Mouse (Mus musculus) activated CD4-positive, CD25-positive, alpha-beta regulatory T cell, adult 4 months (primary cell): Measurements from ENCODE around the gene Emx2. TPM values are rescaled to one million over a fixed set of nuclear protein-coding genes. Genes with fewer than 3 reads are reported as not detected.

Experiments used
- ATAC-seq: one replicate; pipeline ENCODE4 v1.8.0; 2017
- polyA plus RNA-seq, 2 experiments: library from polyadenylated mRNA; unstranded; fragments of 100-300 nt; shearing (Covaris generic); gene quantifications; one replicate each; pipeline ENCODE4 v1.2.1; 2017

The Emx2 gene
- polyA plus RNA-seq, 2 experiments from 2014 or later, result not detected

DNA sequence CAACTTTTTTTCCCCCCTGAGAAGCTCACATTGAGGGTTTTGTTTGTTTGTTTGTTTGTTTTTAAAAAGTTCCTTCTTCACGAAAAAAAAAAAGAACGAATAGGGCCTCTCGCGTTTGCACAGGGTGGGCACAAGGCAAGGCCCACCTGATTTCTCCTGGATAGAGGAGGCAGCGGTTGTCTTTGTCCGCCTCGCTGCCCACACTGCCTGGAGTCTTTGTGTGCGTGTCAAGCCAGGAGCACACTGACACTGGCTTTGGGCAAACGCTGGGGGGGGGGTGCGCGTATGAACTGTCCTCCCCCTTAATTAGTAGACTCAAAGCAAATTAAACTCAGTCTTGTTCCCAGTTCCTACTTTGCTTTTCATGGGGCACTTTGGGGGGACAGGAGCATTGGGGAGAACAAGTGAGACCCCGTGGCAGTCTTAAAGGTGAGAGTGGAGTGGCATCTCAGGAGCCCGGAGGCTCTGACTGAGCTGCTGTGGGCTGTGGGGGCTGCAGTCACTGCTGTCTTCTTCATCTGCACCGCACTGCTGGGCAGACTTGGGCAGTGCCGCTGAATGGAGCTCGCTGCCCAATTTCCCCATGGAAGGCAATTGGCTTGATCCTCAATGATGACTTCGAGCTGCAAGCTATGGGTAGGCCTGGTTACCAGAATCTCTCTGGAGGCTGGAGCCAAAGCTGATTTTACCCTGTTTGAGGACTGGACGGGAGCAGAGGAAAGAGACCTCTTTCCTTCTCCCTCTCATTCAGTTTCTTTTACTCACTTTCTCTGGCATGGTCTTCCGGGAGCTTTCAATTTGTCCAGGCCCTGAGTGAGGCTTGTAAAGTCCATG, 4.5 kb downstream of the Emx2 start:
- no peak for ATAC-seq

- ATAC-seq, result no peak
Observed at GRCm38 (mm10) chr19:59463842-59464443, 5.8 kb downstream of the Emx2 start.

- no peak for ATAC-seq
Observed at GRCm38 (mm10) chr19:59465281-59465680, 7.1 kb downstream of the Emx2 start.

DNA sequence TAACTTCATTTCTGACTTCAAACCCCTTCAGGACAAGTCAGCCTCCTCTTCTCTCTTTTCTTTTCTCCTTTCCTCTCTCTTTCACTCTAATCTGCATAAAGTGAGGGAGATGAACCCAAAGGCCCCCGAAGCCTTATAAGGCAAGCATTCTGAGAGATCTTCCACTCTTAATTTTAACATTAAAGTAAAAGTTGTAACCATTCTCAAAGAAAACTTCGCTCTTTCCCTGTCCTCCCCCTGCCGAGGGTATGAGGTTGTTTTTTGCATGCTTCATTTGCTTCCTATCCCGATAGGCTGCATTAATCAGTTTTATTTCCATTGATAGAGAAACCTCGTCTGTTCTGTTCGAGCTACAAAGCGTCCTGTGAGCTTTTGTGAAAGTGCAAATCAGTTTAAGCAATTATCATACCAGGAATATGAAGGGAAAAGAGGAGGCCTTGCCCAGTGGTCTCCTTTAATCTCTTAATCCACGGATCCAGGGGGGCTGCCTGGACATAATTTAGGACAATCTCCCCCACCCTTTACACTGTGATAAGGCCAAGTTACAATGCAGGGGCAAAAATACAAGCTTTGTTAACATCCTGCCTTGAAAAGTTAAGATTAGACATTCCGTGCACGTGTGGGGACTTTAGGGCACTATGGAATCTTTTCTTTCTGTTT, 7.7 kb downstream of the Emx2 start:
- ATAC-seq, result no peak

GRCm38 (mm10) chr19:59466417-59466937, 8.3 kb downstream of the Emx2 start:
- ATAC-seq, result no peak

DNA sequence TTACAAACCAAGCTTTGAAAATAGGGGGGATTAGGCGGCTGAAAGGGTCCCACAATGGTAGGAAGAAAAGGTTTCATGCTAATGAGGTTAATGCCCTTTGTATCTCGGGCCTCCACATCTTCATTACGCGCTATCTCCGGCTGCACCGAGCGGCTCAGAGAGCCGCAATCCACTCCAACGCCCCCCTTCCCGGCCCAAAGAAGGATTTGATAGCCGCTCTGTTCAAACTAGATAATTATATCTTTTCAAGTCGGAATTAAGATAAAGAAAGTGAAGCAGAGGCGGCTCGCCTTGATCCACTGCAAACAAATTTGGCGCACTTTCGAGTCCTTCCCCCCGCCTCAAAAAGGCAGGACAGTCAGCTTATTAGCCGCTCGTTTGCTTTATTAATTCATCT, 8.8 kb downstream of the Emx2 start:
- ATAC-seq, result no peak

GRCm38 (mm10) chr19:59467413-59468064, 9.4 kb downstream of the Emx2 start:
- no peak for ATAC-seq

- ATAC-seq, result no peak
Observed at GRCm38 (mm10) chr19:59468065-59468810, 10.1 kb downstream of the Emx2 start.

DNA sequence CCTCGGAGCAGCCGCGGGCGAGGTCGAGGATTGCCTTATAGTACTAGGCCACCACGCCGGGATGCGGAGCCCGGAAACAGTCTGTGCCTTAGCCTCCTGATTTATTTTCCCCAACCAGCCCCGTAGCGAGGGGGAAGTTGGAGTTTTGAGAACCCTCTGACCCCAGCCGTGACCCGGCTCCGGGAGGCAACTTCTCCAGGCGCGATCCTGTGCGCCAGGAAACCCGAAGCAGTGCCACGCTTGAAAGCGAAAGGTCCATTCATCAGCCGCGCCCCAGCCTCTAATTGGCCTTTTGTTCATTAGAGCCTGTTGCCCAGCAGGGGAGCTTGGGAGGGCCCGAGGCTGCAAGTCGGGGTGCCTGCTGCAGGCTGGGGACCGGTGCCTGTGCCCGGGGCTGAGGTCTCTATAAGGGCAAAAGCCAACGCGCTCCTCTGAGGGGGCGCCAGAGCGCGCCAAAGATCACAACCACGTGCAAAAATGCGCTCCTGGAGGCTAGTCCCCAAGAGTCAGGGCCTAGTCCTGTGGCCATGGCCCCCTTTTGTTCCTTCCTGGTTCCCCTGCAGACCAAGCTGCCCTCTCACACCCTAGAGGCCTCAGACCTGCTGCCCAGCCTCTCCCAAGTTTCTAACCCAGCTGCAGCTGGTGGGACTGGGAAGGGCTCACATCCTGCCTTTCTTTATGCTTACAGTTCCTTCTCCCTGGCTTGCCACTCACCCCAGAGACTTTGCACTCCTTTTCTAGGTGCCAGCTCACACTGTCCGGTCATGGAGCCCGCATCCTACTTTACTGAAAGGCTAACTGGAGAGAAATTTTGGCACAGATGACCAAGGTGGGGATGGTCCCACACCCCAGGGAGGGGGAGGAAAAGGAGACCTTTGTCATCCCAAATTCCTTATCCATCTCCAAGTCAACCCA, 11.1 kb downstream of the Emx2 start:
- ATAC-seq, result no peak

DNA sequence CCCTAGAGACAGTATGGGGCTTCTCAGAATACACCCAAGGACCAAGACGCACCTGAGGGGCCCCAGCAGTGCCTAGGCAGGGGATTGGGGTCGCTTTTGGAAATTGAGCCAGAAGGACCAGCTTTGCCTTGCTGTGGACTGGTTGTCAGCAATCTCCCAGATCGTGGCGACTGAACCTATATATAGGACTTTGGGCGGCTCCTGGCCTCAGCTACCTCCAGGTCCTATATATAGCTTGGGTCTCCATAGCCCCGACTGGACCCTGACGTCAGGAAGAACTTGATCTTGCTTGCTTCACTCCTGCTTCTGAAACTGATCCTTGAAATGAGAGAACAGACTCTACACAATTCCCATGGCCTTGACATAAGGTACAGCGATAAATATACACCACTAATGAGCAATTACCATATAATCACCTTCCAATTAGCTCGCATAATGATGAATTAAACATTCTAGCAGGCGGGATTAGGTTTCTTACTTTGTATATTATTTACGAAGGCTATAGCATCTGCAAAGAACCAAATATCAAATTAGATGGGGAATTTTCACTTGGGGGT, 12.0 kb downstream of the Emx2 start:
- no peak for ATAC-seq

GRCm38 (mm10) chr19:59470913-59471312, 12.7 kb downstream of the Emx2 start:
- no peak for ATAC-seq

GRCm38 (mm10) chr19:59472844-59473243, 14.7 kb downstream of the Emx2 start:
- ATAC-seq, result no peak

- no peak for ATAC-seq
Observed at GRCm38 (mm10) chr19:59479912-59480311, 21.7 kb downstream of the Emx2 start.

- no peak for ATAC-seq
Observed at GRCm38 (mm10) chr19:59480563-59480962, 22.4 kb downstream of the Emx2 start.

GRCm38 (mm10) chr19:59492258-59492657, 34.1 kb downstream of the Emx2 start:
- no peak for ATAC-seq

- no peak for ATAC-seq
Observed at GRCm38 (mm10) chr19:59496832-59497231, 38.7 kb downstream of the Emx2 start.

DNA sequence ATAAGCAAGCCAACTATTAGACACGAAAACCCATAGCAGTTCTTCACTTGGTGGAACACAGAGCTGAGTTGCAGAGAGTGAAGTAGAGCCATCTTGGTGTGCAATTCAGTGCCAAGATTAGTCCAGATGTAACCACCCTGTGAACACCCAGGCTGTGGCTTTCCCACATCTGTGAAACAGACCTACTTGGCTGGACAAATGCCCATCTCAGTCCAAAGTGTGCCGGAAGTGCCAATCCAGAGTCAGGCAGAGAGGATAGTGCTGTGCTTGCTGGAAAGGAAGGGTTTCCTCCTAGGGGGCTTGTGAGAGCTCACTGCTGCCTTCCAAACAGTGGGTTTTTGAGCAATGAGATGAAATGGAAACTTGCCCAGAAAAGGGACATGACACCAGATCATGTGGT, 50.7 kb downstream of the Emx2 start:
- ATAC-seq, result no peak

DNA sequence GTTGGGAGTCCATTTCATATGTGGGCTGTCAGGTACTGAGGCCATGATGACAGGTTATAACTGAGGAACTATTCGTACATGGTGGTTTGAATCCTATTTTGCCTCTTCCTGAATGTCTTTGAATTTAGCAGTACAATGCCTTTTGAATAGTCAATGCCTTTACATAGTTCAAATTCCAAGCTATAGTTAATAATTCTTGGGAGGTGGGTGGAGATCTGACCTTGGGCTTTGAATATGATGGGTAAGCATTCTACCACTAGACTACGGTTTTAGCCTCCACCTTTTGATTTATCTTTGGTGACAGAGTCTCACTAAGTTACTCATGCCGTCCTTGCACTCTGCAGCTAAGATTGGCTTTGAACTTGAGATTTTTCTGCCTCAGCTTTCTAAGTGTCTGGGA, 55.0 kb downstream of the Emx2 start:
- no peak for ATAC-seq
